Mouse (Mus musculus): ENCODE data around the gene Fah. TPM values are rescaled to one million over a fixed set of nuclear protein-coding genes. Genes with fewer than 3 reads are reported as not detected.
A peak's percentile ranks its signal among the peaks of the same experiment; 100 is the strongest.

Fah gene
- polyA plus RNA-seq, 1 experiment from 2014 or later, result 5.7 TPM

DNA sequence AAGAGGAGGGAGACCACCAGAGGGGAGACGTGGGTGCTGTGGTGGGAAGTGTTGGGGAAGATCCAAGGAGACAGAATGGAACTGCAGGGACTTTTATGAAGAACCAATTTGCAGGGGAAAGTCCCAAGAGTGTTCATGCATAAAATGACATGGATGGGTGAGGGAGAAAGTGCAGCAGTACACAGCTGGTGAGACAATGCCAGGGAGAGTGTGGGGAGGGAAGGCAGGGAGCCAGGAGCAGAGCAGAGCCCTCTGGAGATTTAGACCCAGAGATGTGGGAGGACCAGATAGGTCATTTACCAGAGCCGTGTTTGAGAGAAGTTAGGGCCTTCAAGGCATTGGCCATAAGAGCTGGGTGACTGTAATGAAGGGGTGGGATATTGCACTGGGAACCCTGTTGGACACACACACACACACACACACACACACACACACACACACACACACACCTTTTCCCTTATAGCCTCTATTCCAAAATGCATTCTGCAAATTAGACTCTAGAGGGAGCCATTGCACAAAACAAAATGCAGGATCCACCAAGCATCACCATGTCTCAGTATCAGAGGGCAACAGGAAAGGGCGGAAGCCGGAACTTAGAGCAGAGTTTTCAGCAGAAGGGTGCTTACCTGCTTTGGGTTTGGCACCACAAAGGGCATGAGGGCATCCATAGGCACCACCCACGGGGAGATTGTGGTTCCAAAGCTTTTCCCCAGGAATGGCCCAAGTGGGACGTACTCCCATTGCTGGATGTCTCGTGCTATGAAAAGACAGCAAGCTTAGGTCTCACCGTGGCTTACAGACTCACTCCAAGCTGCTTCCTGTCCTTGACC lies 12.2 kb downstream of the Fah start:
- Histone ChIP-seq H3K27me3 (replicated peaks) (no peaks in the 10 kb centered on the region), H3K9me3 (no peaks in the 10 kb centered on the region), H3K9ac (no peak overlapping the region), H3K27ac (replicated peaks) (no peak overlapping the region), H3K36me3 (no peaks in the 10 kb centered on the region), H3K4me2 (peak overlapping the region; percentile 12; the same call in 1 of the 2 replicates), H3K4me1 (no peaks in the 10 kb centered on the region), H3K4me3 (no peak overlapping the region)
- ATAC-seq (ENCODE audit: extremely low read depth, insufficient number of reproducible peaks, low FRiP score, low TSS enrichment), result no peak
- 42% methylated on average over 8 of the region's 8 CpGs for WGBS

DNA sequence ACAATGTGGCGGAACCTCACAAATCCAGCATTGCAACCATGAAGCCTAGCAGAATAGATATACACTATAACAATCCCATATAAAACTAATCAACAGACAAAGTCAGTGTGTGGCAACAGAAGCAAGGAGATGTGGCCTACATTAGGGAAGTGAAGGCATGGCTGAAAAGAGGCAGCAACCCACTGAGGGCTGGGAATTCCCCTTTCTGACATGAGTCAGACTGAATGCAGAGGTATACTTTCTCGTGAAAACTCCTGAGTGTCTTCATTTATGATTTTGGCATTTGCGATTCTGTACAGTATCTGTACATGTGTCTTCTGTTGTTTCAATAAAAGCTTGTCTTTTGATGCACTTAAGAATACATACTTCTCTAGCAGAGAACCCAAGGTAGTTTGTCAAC lies 15.2 kb downstream of the Fah start:
- Histone ChIP-seq H3K4me1 (peaks cover 14% of the 10 kb centered on the region), H3K27me3 (replicated peaks) (no peaks in the 10 kb centered on the region), H3K9me3 (no peaks in the 10 kb centered on the region), H3K4me3 (no peak overlapping the region), H3K4me2 (no peak overlapping the region), H3K27ac (replicated peaks) (no peak overlapping the region), H3K36me3 (no peaks in the 10 kb centered on the region), H3K9ac (no peak overlapping the region)
- ATAC-seq (ENCODE audit: extremely low read depth, insufficient number of reproducible peaks, low FRiP score, low TSS enrichment), result no peak
- 78% methylated on average over 3 of the region's 3 CpGs for WGBS

DNA sequence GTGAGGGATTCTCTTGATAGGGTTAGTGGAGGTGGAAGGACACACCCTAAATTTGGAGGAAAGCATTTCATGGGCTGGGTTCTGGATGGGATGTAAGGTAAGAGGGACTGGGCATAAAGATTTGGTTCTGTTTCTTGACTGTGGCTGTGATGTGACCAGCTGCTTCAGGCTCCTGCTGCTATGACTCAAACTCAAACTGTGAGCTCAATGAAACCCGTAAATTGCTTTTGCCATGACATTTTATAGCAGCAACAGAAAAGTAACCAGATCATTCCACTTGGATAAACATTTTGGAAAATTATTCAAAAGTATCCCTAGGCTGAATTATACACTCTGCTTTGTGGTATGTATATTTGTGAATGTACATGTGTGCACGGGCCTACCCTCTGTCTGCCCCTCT lies 15.9 kb downstream of the Fah start:
- no peak overlapping the region for H3K4me3 ChIP-seq
- no peaks in the 10 kb centered on the region for H3K9me3 ChIP-seq
- no peaks in the 10 kb centered on the region for H3K27me3 ChIP-seq (replicated peaks)
- H3K27ac ChIP-seq (replicated peaks), result no peak overlapping the region
- H3K4me2 ChIP-seq, result no peak overlapping the region
- no peak for ATAC-seq (ENCODE audit: extremely low read depth, insufficient number of reproducible peaks, low FRiP score, low TSS enrichment)
- 81% methylated on average over 2 of the region's 2 CpGs for WGBS
- peaks cover 17% of the 10 kb centered on the region for H3K4me1 ChIP-seq
- H3K36me3 ChIP-seq, result no peaks in the 10 kb centered on the region
- H3K9ac ChIP-seq, result no peak overlapping the region

DNA sequence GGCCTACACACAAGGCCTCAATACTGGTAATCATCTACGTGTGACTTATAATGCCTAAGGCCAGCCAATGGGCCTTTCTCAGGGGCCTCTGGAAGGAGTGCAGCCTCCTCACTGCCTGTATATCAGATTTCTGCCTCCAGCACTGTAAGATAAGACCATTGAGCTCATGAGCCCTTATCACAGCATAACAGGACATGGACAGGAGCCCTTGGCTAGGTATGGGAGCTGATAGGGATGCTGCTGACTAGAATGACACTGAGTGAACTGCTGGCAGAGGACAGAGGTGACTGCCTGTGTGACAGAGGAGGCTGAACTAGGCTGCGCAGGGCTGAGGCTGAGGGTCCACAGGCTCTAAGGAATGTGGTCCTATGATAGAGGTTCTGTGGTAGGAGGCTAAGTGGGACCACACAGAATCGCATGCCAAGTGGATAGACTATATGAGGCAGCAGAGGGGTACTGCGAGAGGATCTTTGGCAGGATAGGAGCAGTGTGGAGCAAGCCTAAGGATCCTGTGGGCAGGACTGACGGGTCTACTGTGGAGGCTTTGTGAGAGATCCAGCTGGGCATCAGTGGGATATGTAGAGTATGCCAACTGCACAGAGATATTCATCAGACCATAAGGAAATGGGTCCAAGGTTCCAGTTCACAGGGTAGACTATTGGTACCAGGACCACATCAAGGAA lies 19.3 kb downstream of the Fah start:
- WGBS, result 71% methylated on average over 5 of the region's 5 CpGs
- no peak for ATAC-seq (ENCODE audit: extremely low read depth, insufficient number of reproducible peaks, low FRiP score, low TSS enrichment)
- H3K4me2 ChIP-seq, result no peak overlapping the region
- H3K4me1 ChIP-seq, result peaks cover 18% of the 10 kb centered on the region
- no peaks in the 10 kb centered on the region for H3K9me3 ChIP-seq
- H3K27ac ChIP-seq (replicated peaks), result 0 out of 2 replicates have a peak overlapping the region, but pooled peaks have one; percentile 20
- no peaks in the 10 kb centered on the region for H3K36me3 ChIP-seq
- no peak overlapping the region for H3K9ac ChIP-seq
- no peaks in the 10 kb centered on the region for H3K27me3 ChIP-seq (replicated peaks)
- no peak overlapping the region for H3K4me3 ChIP-seq

DNA sequence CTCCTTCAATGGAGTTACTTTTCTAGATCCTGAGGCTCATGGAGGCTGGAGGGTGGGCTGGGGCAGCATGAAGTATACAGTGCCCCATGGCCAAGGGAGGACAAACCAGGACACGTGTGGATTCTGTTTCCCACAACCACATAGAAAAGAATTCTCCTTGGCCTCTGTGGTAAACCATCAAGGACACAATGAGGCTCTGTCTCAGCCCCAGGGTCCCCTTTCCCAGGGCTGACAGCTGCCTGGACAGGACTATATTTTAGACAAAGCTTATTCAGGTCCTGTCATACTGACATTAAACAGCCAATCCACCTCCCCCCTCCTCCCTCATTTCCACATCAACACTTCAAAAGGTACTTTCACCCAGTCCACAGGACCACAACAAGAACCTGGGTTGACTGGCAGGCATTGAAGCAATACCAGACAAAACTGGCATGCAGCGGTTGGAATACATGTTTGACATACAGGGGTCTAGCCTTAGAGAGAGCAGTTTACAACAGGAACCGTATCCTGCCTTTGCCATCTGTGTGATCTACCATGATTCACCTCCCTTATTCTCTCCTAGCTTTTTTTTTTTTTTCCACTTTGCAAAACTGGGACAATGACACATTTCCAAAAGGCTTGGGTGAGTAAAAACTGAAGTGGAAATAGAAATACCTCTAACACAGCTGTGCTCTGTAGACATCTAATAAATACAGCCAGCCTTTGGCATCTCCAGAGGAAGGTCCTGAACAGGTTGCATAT lies 20.0 kb downstream of the Fah start:
- no peaks in the 10 kb centered on the region for H3K9me3 ChIP-seq
- no peak for ATAC-seq (ENCODE audit: extremely low read depth, insufficient number of reproducible peaks, low FRiP score, low TSS enrichment)
- no peak overlapping the region for H3K9ac ChIP-seq
- no peaks in the 10 kb centered on the region for H3K27me3 ChIP-seq (replicated peaks)
- H3K36me3 ChIP-seq, result no peaks in the 10 kb centered on the region
- no peak overlapping the region for H3K4me3 ChIP-seq
- peaks cover 18% of the 10 kb centered on the region for H3K4me1 ChIP-seq
- 0 out of 2 replicates have a peak overlapping the region, but pooled peaks have one; percentile 20 for H3K27ac ChIP-seq (replicated peaks)
- no peak overlapping the region for H3K4me2 ChIP-seq
- WGBS, result 61% methylated on average over 3 of the region's 3 CpGs

DNA sequence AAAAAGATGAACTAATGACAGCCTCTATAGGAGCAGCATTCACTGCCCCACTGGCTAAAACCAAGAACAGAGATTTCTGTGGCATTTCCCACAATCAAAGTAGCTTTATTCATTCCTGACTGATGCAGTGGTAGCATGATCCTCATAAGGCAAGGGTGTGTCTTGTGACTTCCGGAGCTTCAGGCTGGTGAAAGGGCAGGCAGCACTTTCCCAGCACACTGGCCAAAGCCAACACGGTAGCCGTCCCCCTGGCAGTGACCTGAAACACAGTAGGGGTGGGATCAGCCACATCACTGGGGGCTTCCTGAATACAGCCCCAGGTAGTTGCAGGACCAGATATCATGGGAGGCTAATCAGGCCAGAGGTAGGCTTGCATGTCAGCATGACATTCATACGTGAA lies 21.4 kb downstream of the Fah start:
- Histone ChIP-seq H3K27ac (replicated peaks) (no peak overlapping the region), H3K36me3 (no peaks in the 10 kb centered on the region), H3K4me3 (no peak overlapping the region), H3K9ac (no peak overlapping the region), H3K4me2 (no peak overlapping the region), H3K27me3 (replicated peaks) (no peaks in the 10 kb centered on the region), H3K9me3 (no peaks in the 10 kb centered on the region), H3K4me1 (peaks cover 18% of the 10 kb centered on the region)
- 90% methylated on average over 4 of the region's 4 CpGs for WGBS
- ATAC-seq (ENCODE audit: extremely low read depth, insufficient number of reproducible peaks, low FRiP score, low TSS enrichment), result no peak

DNA sequence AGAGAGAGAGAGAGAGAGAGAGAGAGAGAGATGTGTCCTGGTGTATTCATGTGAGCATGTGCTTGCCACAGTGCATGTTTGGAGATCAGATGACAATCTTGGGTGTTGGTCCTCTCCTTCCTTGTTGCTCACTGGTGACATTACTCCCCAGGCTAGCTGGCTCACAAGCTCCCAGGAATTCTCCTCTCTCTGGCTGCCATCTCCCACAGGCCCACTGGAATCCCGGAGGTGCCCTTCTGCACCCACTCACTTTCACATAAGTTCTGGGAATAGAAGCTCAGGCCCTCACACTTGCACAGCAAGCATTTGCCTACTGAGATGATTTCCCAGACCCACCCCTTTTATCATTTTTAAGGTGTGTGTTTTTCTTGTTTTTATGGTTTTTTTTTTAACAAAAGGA lies 26.8 kb downstream of the Fah start:
- Histone ChIP-seq H3K4me3 (no peak overlapping the region), H3K27ac (replicated peaks) (no peak overlapping the region), H3K36me3 (no peaks in the 10 kb centered on the region), H3K4me2 (no peak overlapping the region), H3K4me1 (no peaks in the 10 kb centered on the region), H3K9ac (no peak overlapping the region), H3K9me3 (no peaks in the 10 kb centered on the region), H3K27me3 (replicated peaks) (no peaks in the 10 kb centered on the region)
- ATAC-seq (ENCODE audit: extremely low read depth, insufficient number of reproducible peaks, low FRiP score, low TSS enrichment), result no peak
- 63% methylated on average over 1 of the region's 1 CpGs for WGBS

DNA sequence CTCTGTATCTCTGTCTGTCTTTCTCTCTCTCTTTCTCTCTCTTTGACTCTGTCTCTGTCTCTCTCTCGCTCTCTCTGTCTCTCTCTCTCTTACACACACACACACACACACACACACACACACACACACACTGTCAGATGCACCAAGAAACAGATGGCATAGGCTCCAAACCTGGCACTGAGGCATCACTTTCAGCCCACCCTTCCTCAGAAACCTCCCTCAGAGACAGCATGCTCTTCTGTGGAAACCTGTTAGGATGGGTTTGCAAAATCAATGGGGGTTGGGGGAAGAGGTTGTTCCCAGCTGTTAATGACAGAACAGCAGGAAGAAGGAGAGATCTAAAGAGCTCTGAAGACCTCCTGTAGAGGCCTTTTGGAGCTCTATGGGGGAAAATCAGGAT lies 27.7 kb downstream of the Fah start:
- no peaks in the 10 kb centered on the region for H3K27me3 ChIP-seq (replicated peaks)
- no peak overlapping the region for H3K4me3 ChIP-seq
- H3K4me2 ChIP-seq, result no peak overlapping the region
- no peaks in the 10 kb centered on the region for H3K36me3 ChIP-seq
- no peak for ATAC-seq (ENCODE audit: extremely low read depth, insufficient number of reproducible peaks, low FRiP score, low TSS enrichment)
- no peaks in the 10 kb centered on the region for H3K9me3 ChIP-seq
- no peaks in the 10 kb centered on the region for H3K4me1 ChIP-seq
- H3K27ac ChIP-seq (replicated peaks), result no peak overlapping the region
- WGBS, result 83% methylated on average over 1 of the region's 1 CpGs
- H3K9ac ChIP-seq, result no peak overlapping the region

DNA sequence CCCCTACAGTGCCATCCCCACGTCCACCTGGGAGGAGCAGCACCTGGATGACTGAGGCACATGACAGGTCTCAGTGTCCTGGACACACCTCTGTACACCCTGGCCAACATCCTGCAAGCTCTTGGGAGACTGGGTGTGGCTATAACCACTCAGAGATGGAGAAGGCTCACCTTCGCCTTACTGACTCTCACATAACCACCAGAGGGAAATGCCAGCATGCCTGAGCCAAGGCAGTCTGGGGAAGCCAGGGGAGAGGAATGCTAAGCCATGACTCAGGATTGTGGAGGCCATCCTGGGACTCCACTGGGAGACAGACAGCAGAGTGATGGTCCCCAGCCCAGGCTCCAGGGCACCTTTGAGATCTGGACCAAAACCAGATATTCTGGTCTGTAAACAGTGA lies 29.5 kb downstream of the Fah start:
- Histone ChIP-seq H3K27me3 (replicated peaks) (no peaks in the 10 kb centered on the region), H3K9me3 (no peaks in the 10 kb centered on the region), H3K36me3 (no peaks in the 10 kb centered on the region), H3K27ac (replicated peaks) (no peak overlapping the region), H3K4me2 (no peak overlapping the region), H3K9ac (no peak overlapping the region), H3K4me3 (no peak overlapping the region), H3K4me1 (no peaks in the 10 kb centered on the region)
- no peak for ATAC-seq (ENCODE audit: extremely low read depth, insufficient number of reproducible peaks, low FRiP score, low TSS enrichment)
- 66% methylated on average over 2 of the region's 2 CpGs for WGBS

DNA sequence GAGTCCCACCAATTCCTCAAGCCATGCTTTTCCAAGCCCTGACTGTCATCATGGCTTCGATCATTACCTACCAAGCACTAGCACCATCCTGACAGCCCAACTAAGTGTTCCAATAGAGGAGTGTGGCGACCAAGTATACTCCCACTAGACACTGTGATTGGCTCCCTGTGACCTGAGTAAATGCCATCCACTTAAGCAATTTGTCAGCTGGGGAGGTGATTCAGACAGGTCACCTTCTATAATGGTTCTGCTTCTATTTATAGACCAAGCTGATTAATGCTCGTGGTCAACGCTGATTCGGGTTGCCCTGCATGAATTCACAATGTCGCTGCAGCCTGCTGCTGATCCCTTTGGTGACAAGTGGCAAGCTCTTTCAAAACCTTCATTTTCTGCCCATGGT lies 40.3 kb downstream of the Fah start:
- H3K27me3 ChIP-seq (replicated peaks), result no peaks in the 10 kb centered on the region
- H3K4me3 ChIP-seq, result no peak overlapping the region
- ATAC-seq (ENCODE audit: extremely low read depth, insufficient number of reproducible peaks, low FRiP score, low TSS enrichment), result 0 out of 2 replicates have a peak, but pooled peaks have one; percentile 31
- no peak overlapping the region for H3K9ac ChIP-seq
- WGBS, result 27% methylated on average over 6 of the region's 6 CpGs
- no peaks in the 10 kb centered on the region for H3K36me3 ChIP-seq
- H3K4me1 ChIP-seq, result peaks cover 23% of the 10 kb centered on the region
- no peaks in the 10 kb centered on the region for H3K9me3 ChIP-seq
- H3K27ac ChIP-seq (replicated peaks), result peak overlapping the region; percentile 77
- H3K4me2 ChIP-seq, result no peak overlapping the region

DNA sequence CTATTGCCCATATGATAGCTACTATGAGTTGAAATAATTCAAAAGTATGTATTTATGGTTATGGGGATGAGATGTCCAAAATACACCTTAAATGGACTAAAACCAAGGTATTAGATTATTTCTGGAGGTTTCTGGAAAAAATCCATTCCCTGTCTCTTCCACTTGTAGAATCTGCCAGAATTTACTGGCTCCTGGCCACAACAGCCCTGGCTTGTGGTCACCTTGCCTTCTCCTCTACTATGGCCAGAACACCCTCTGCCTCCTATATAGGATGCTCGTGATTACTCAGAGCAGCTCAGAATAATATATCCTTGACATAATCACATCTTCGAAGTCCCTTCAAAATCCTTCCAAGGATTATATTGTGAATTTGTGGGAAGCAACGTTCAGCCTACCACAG lies 42.3 kb downstream of the Fah start:
- Histone ChIP-seq H3K9ac (no peak overlapping the region), H3K4me2 (no peak overlapping the region), H3K4me3 (no peak overlapping the region), H3K27ac (replicated peaks) (no peak overlapping the region), H3K4me1 (peaks cover 23% of the 10 kb centered on the region), H3K9me3 (no peaks in the 10 kb centered on the region), H3K27me3 (replicated peaks) (no peaks in the 10 kb centered on the region), H3K36me3 (no peaks in the 10 kb centered on the region)
- no peak for ATAC-seq (ENCODE audit: extremely low read depth, insufficient number of reproducible peaks, low FRiP score, low TSS enrichment)
- 72% methylated on average over 3 of the region's 3 CpGs for WGBS
